Mouse (Mus musculus) cerebellum, adult 2 months (tissue): ENCODE results near the gene Mta2. TPM values are rescaled to one million over a fixed set of nuclear protein-coding genes. Genes with fewer than 3 reads are reported as not detected.

ENCODE experiments used
- DNase-seq, 2 experiments: peaks; one replicate each; pipeline ENCODE4 v3.0.0; 2021
- H3K27ac ChIP-seq: fragments of 200-500 bp; 2 replicates; pipeline ENCODE4 v1.5.1; 2012; ENCODE audit warnings: low read length, control low read depth, inconsistent platforms; ENCODE audit not compliant: insufficient read depth
- H3K27me3 ChIP-seq: fragments of 200-500 bp; 2 replicates; pipeline ENCODE4 v1.6.1; 2012; ENCODE audit warnings: inconsistent platforms, mild to moderate bottlenecking, low read length, moderate library complexity; ENCODE audit not compliant: control insufficient read depth, insufficient read depth
- H3K4me1 ChIP-seq: fragments of 200-500 bp; 2 replicates; pipeline ENCODE4 v1.6.1; 2011; ENCODE audit warnings: low read length; ENCODE audit not compliant: control insufficient read depth, insufficient read depth
- H3K4me3 ChIP-seq: fragments of 200-500 bp; replicated peaks from 2 replicates; pipeline ENCODE3; 2011; ENCODE audit warnings: mild to moderate bottlenecking, low read depth, low read length, control low read depth; ENCODE audit not compliant: insufficient read depth
- CTCF ChIP-seq: fragments of 200-500 bp; IDR thresholded peaks from 2 replicates; pipeline ENCODE4 v1.5.1; 2011; ENCODE audit warnings: low read depth, mild to moderate bottlenecking, control low read depth, low read length, moderate library complexity, borderline replicate concordance; ENCODE audit not compliant: insufficient read depth
- POLR2A ChIP-seq: fragments of 200-500 bp; IDR thresholded peaks from 2 replicates; pipeline ENCODE4 v1.6.1; 2011; ENCODE audit warnings: low read length, control low read depth, borderline replicate concordance; ENCODE audit not compliant: insufficient read depth
- WGBS: fragments of 180-500 bp; shearing (Covaris S2); methylation state at CpG from one replicate; pipeline ENCODE4 v1.1.7; 2018; 5-methylcytosine and 5-hydroxymethylcytosine counted together
- polyA plus RNA-seq: library from polyadenylated mRNA; depleted of rRNA; stranded (reverse); fragments of >200 nt; gene quantifications from 2 replicates; pipeline ENCODE4 v1.2.3, GENCODE M21; 2012

Mta2 gene
- polyA plus RNA-seq, 1 experiment, result 33.9 TPM

GRCm38 (mm10) chr19:8899079-8899478 lies 42.6 kb upstream of the Mta2 start:
- no peak overlapping the region for H3K4me3 ChIP-seq

GRCm38 (mm10) chr19:8903412-8903811 lies 38.3 kb upstream of the Mta2 start:
- Histone ChIP-seq H3K4me1 (no peaks in the 10 kb centered on the region), H3K4me3 (no peak overlapping the region), H3K27me3 (no peaks in the 10 kb centered on the region), H3K27ac (no peak overlapping the region)
- WGBS, result 95% methylated on average over 5 of the region's 5 CpGs
- no peak for DNase-seq
- TF ChIP-seq POLR2A, result no peak
- no peak for TF ChIP-seq CTCF

More at GRCm38 (mm10) chr19:8899079-8899478, 42.6 kb upstream of the Mta2 start:
- H3K4me1 ChIP-seq, result peaks cover 4% of the 10 kb centered on the region; the same call in 1 of the 2 replicates
- WGBS, result 41% methylated on average over 3 of the region's 3 CpGs
- no peak for DNase-seq
- no peak for TF ChIP-seq POLR2A
- no peak for TF ChIP-seq CTCF
- H3K27me3 ChIP-seq, result no peaks in the 10 kb centered on the region
- H3K27ac ChIP-seq, result no peak overlapping the region

GRCm38 (mm10) chr19:8908531-8908930 lies 33.1 kb upstream of the Mta2 start:
- 92% methylated on average over 6 of the region's 6 CpGs for WGBS
- H3K4me1 ChIP-seq, result no peaks in the 10 kb centered on the region
- no peak for DNase-seq
- TF ChIP-seq POLR2A, result no peak
- no peak for TF ChIP-seq CTCF
- H3K27ac ChIP-seq, result no peak overlapping the region
- H3K27me3 ChIP-seq, result no peaks in the 10 kb centered on the region
- H3K4me3 ChIP-seq, result no peak overlapping the region

- 85% methylated on average over 5 of the region's 5 CpGs for WGBS
- TF ChIP-seq POLR2A, result no peak
- TF ChIP-seq CTCF, result no peak
- Histone ChIP-seq H3K4me3 (no peak overlapping the region), H3K27ac (no peak overlapping the region), H3K27me3 (no peaks in the 10 kb centered on the region), H3K4me1 (no peaks in the 10 kb centered on the region)
- no peak for DNase-seq
These were observed 29.9 kb upstream of the Mta2 start for GRCm38 (mm10) chr19:8911810-8912209.

GRCm38 (mm10) chr19:8914212-8914611 lies 27.5 kb upstream of the Mta2 start:
- H3K4me1 ChIP-seq, result no peaks in the 10 kb centered on the region
- 93% methylated on average over 3 of the region's 3 CpGs for WGBS
- no peak for DNase-seq
- H3K4me3 ChIP-seq, result no peak overlapping the region
- no peak for TF ChIP-seq POLR2A
- TF ChIP-seq CTCF, result no peak
- H3K27me3 ChIP-seq, result no peaks in the 10 kb centered on the region
- no peak overlapping the region for H3K27ac ChIP-seq

GRCm38 (mm10) chr19:8919000-8919399 lies 22.7 kb upstream of the Mta2 start:
- 90% methylated on average over 3 of the region's 3 CpGs for WGBS

GRCm38 (mm10) chr19:8919684-8920072 lies 22.0 kb upstream of the Mta2 start:
- no peaks in the 10 kb centered on the region for H3K27me3 ChIP-seq
- H3K4me1 ChIP-seq, result 0 out of 2 replicates have a peak, but pooled peaks cover 3% of the 10 kb centered on the region
- no peak for TF ChIP-seq POLR2A
- no peak for TF ChIP-seq CTCF
- peak overlapping the region; percentile 79 for H3K27ac ChIP-seq
- no peak for DNase-seq
- no peak overlapping the region for H3K4me3 ChIP-seq
- 72% methylated on average over 6 of the region's 6 CpGs for WGBS

More at GRCm38 (mm10) chr19:8919000-8919399, 22.7 kb upstream of the Mta2 start:
- 0 out of 2 replicates have a peak, but pooled peaks cover 3% of the 10 kb centered on the region for H3K4me1 ChIP-seq
- no peak overlapping the region for H3K4me3 ChIP-seq
- TF ChIP-seq CTCF (no peak), POLR2A (no peak)
- no peaks in the 10 kb centered on the region for H3K27me3 ChIP-seq
- DNase-seq, result no peak
- H3K27ac ChIP-seq, result no peak overlapping the region

- H3K27me3 ChIP-seq, result no peaks in the 10 kb centered on the region
- WGBS, result 2% methylated on average over 50 of the region's 50 CpGs
- H3K27ac ChIP-seq, result peak within 1 kb of the TSS; percentile 79
- TF ChIP-seq CTCF (no peak), POLR2A (peak; percentile 98)
- H3K4me3 ChIP-seq, result peak within 1 kb of the TSS; percentile 73
- H3K4me1 ChIP-seq, result 0 out of 2 replicates have a peak, but pooled peaks cover 3% of the 10 kb centered on the region
- peak; percentile 97 for DNase-seq
These were observed 21.5 kb upstream of the Mta2 start, which contains the start of gene B3gat3 for GRCm38 (mm10) chr19:8920073-8920736. B3gat3 (plus strand) TSS chr19:8920374.
